Mouse (Mus musculus): ENCODE data around the gene Psmg3. TPM values are rescaled to one million over a fixed set of nuclear protein-coding genes. Genes with fewer than 3 reads are reported as not detected.

The Psmg3 gene
- polyA plus RNA-seq, 1 experiment from 2014 or later, result 90.0 TPM

DNA sequence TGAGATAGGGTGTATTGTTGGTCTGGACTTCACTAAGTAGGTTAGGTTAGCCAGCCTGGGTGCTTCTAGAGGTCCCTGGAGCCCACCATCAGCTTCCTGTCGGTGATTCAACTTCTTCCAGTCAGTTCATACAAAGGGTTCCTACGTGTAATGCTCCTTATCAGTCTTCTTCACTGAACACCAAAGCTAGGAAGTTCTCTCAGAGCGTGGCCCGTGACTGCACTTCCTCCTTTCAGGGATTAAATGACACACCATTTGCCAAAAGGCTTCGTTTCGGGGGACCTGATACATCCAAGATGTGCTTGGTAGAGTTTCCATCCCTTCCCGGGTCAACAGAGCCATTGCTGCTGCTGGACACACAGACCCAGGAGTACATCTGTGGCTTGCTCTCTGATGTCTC is 5.4 kb upstream of the Psmg3 start:
- H3K4me1 ChIP-seq (replicated peaks; ENCODE audit: control insufficient read depth, insufficient read depth, low read length), result no peaks in the 10 kb centered on the region
- no peak overlapping the region for H3K4me3 ChIP-seq (replicated peaks; ENCODE audit: low read length)
- no peak overlapping the region for H3K27ac ChIP-seq (ENCODE audit: low read length)
- ATAC-seq, result no peak
- H3K36me3 ChIP-seq (ENCODE audit: control insufficient read depth, insufficient read depth), result no peaks in the 10 kb centered on the region
- WGBS, result 84% methylated on average over 7 of the region's 7 CpGs
- 0 out of 2 replicates have a peak, but pooled peaks cover 2% of the 10 kb centered on the region for H3K27me3 ChIP-seq (replicated peaks; ENCODE audit: control insufficient read depth, insufficient read depth, low read length)
- no peaks in the 10 kb centered on the region for H3K9me3 ChIP-seq (ENCODE audit: control insufficient read depth, low read length)
- no peak overlapping the region for H3K9ac ChIP-seq (replicated peaks; ENCODE audit: low read depth, low read length)
- H3K4me2 ChIP-seq (ENCODE audit: low read length), result no peak overlapping the region

DNA sequence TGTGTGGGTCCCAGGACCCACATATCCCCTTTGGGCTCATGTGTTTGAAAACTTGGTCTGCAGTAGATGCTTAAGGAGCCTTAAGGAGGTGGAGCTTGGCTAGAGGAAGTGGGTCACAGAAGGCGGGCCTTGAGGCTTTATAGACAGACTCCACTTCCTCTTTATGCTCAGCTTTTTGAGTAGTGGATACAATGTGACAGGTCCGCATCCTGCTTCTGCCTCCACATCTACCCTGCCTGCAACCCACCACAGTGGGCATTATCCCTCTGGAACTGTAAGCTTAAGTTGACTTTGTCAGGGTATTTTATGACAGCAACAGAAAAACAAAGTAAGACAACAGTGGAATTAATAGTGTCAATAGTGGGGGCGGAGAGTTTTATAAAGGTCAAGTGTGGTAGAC is 4.0 kb upstream of the Psmg3 start:
- H3K27me3 ChIP-seq (replicated peaks; ENCODE audit: control insufficient read depth, insufficient read depth, low read length), result no peaks in the 10 kb centered on the region
- ATAC-seq, result no peak
- peaks cover 5% of the 10 kb centered on the region for H3K4me1 ChIP-seq (replicated peaks; ENCODE audit: control insufficient read depth, insufficient read depth, low read length)
- no peak overlapping the region for H3K9ac ChIP-seq (replicated peaks; ENCODE audit: low read depth, low read length)
- no peaks in the 10 kb centered on the region for H3K36me3 ChIP-seq (ENCODE audit: control insufficient read depth, insufficient read depth)
- WGBS, result 88% methylated on average over 3 of the region's 3 CpGs
- H3K27ac ChIP-seq (ENCODE audit: low read length), result no peak overlapping the region
- no peak overlapping the region for H3K4me2 ChIP-seq (ENCODE audit: low read length)
- H3K4me3 ChIP-seq (replicated peaks; ENCODE audit: low read length), result no peak overlapping the region
- H3K9me3 ChIP-seq (ENCODE audit: control insufficient read depth, low read length), result no peaks in the 10 kb centered on the region

DNA sequence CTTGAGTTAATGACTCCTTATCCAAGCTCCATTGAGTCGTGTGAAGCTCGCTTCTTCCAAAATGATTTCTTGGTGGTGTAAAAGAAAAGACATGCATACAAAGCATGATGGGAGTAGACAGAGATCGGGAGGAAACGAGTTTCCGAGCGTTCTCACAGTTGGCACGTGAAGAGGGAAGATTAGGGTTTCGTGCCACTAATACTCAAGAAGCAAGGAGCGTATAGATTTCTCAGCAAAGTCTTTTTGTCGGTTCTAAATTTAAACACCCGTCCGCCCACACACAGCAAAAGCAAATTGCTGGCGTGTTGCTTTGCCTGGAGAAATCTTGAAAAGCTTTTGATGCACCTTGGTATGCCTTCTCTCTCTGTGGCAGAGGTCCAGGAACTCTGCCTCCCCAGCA is 2.7 kb upstream of the Psmg3 start:
- Histone ChIP-seq H3K4me1 (replicated peaks; ENCODE audit: control insufficient read depth, insufficient read depth, low read length) (peaks cover 17% of the 10 kb centered on the region), H3K4me3 (replicated peaks; ENCODE audit: low read length) (no peak overlapping the region), H3K9me3 (ENCODE audit: control insufficient read depth, low read length) (no peaks in the 10 kb centered on the region), H3K4me2 (ENCODE audit: low read length) (no peak overlapping the region), H3K36me3 (ENCODE audit: control insufficient read depth, insufficient read depth) (no peaks in the 10 kb centered on the region), H3K27ac (ENCODE audit: low read length) (no peak overlapping the region), H3K9ac (replicated peaks; ENCODE audit: low read depth, low read length) (no peak overlapping the region), H3K27me3 (replicated peaks; ENCODE audit: control insufficient read depth, insufficient read depth, low read length) (no peaks in the 10 kb centered on the region)
- WGBS, result 71% methylated on average over 13 of the region's 13 CpGs
- no peak for ATAC-seq

DNA sequence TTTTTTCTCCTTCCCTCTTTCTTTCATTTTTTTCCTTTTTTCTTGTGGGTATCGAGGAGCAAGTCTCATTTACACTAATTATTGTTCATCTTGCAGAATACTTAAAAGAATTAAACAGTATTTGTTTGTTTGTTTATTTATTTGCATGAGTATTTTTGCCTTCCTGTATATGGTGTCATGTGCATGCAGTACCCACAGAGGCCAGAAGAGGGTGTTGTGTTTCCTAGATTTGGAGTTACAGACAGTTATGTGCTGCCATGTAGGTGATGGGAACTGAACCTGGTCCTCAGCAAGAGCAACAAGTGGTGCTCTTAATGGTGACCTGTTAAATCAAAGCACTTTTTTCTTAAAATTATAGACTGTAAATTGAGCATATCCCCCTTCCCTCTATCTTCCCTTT is 908 bp upstream of the Psmg3 start:
- Histone ChIP-seq H3K27me3 (replicated peaks; ENCODE audit: control insufficient read depth, insufficient read depth, low read length) (no peaks in the 10 kb centered on the region), H3K9ac (replicated peaks; ENCODE audit: low read depth, low read length) (no peak overlapping the region), H3K4me2 (ENCODE audit: low read length) (no peak overlapping the region), H3K27ac (ENCODE audit: low read length) (no peak overlapping the region), H3K36me3 (ENCODE audit: control insufficient read depth, insufficient read depth) (no peaks in the 10 kb centered on the region; the same call in 1 of the 2 replicates), H3K9me3 (ENCODE audit: control insufficient read depth, low read length) (no peaks in the 10 kb centered on the region), H3K4me1 (replicated peaks; ENCODE audit: control insufficient read depth, insufficient read depth, low read length) (peaks cover 17% of the 10 kb centered on the region), H3K4me3 (replicated peaks; ENCODE audit: low read length) (no peak overlapping the region)
- ATAC-seq, result no peak
- 100% methylated on average over 1 of the region's 1 CpGs for WGBS

DNA sequence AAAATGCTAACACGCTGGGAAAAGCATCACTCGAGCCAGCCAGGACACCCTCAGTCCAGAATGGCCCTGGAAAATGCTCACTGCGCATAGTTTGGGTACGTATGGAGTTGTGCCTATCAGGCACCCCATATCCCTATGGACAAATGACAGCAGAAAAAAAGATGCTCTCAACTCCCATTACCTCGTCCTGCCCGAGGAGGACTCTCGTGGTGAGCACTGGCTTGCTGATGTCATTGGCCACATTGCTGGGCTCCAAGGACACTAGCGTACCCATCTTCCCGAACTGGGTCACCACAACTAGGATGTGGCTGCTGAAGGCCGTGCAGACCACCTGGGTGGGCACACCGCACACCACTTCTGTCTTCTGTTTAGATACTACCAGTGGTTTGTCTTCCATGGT is 738 bp downstream of the Psmg3 start:
- 0 out of 2 replicates have a peak, but pooled peaks have one; percentile 3 for ATAC-seq
- Histone ChIP-seq H3K27ac (ENCODE audit: low read length) (peak overlapping the region; percentile 87), H3K4me1 (replicated peaks; ENCODE audit: control insufficient read depth, insufficient read depth, low read length) (peaks cover 17% of the 10 kb centered on the region), H3K4me2 (ENCODE audit: low read length) (peak overlapping the region; percentile 86), H3K9ac (replicated peaks; ENCODE audit: low read depth, low read length) (peak overlapping the region; percentile 80), H3K36me3 (ENCODE audit: control insufficient read depth, insufficient read depth) (peaks cover 5% of the 10 kb centered on the region), H3K4me3 (replicated peaks; ENCODE audit: low read length) (peak overlapping the region; percentile 79), H3K27me3 (replicated peaks; ENCODE audit: control insufficient read depth, insufficient read depth, low read length) (no peaks in the 10 kb centered on the region), H3K9me3 (ENCODE audit: control insufficient read depth, low read length) (no peaks in the 10 kb centered on the region)
- WGBS, result 39% methylated on average over 11 of the region's 11 CpGs

DNA sequence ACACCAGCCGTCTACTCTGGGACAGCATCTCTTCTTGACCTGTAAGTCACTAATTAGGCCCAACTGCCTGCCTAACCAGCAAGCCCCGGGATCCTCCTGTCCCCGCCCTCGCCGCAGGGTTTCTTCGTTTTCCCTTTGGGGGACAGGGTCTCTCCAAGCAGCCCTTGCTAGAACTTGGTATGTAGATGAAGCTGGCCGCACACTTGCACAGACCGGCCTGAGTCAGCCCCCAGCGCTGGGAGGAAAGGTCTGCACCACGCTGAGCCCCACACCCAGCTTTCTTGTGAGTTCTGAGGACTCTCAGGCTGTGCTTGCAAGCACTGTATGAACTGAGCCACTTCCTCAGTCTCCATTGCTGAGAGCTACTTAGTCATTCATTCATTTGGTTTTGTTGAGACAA is 2.2 kb downstream of the Psmg3 start:
- H3K4me2 ChIP-seq (ENCODE audit: low read length), result peak overlapping the region; percentile 19
- no peak for ATAC-seq
- H3K4me1 ChIP-seq (replicated peaks; ENCODE audit: control insufficient read depth, insufficient read depth, low read length), result peaks cover 17% of the 10 kb centered on the region
- H3K36me3 ChIP-seq (ENCODE audit: control insufficient read depth, insufficient read depth), result peaks cover 5% of the 10 kb centered on the region
- no peak overlapping the region for H3K27ac ChIP-seq (ENCODE audit: low read length)
- 84% methylated on average over 10 of the region's 10 CpGs for WGBS
- H3K9ac ChIP-seq (replicated peaks; ENCODE audit: low read depth, low read length), result no peak overlapping the region
- H3K27me3 ChIP-seq (replicated peaks; ENCODE audit: control insufficient read depth, insufficient read depth, low read length), result no peaks in the 10 kb centered on the region
- no peak overlapping the region for H3K4me3 ChIP-seq (replicated peaks; ENCODE audit: low read length)
- H3K9me3 ChIP-seq (ENCODE audit: control insufficient read depth, low read length), result no peaks in the 10 kb centered on the region

DNA sequence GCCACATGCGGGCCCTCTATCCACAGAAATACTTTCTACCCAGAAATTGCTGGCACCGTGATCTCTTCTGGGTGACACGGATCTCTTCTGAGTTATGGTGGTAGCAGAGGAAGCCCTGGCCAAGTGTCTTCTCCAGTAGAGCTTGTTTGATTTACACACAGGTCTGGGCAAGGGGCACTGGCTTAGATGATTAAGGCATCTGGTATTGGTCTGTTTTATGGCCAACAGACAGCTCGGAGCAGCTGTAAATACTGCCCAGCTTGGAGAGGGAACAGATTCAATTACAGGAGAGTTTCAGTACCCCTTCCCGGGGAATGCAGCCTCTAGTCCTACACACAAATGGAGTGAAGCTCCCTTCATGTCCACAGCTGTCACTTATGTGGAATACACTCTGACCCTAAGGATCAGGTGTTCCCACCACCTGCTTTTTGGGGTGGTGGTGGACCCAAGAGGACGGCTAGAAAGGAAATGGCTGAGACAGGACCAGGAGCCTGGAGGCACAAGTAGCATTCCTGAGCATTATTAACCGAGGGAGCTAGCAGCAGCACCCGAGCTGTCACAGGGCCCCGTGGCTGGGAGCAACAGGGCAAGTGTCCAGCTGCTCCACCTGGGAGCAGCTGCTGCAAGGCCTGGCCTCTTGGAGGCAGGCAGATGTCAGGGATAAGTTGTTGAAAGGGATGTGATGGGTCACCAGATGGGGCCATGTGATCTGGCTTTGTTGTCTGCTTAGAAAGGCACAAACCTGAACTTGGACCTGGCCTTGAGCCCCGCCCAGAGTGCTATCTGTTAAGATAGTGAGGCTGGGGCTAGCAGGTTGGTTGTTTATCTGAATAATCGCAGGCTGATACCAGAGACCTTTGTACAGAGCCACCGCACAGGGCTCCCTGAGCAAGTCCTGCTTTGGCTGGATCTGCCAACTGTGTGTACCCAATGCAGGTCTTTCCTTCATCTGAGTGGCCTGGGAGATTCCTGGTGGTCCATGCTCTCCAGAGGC is 4.9 kb downstream of the Psmg3 start:
- 87% methylated on average over 12 of the region's 12 CpGs for WGBS
- H3K4me3 ChIP-seq (replicated peaks; ENCODE audit: low read length), result no peak overlapping the region

DNA sequence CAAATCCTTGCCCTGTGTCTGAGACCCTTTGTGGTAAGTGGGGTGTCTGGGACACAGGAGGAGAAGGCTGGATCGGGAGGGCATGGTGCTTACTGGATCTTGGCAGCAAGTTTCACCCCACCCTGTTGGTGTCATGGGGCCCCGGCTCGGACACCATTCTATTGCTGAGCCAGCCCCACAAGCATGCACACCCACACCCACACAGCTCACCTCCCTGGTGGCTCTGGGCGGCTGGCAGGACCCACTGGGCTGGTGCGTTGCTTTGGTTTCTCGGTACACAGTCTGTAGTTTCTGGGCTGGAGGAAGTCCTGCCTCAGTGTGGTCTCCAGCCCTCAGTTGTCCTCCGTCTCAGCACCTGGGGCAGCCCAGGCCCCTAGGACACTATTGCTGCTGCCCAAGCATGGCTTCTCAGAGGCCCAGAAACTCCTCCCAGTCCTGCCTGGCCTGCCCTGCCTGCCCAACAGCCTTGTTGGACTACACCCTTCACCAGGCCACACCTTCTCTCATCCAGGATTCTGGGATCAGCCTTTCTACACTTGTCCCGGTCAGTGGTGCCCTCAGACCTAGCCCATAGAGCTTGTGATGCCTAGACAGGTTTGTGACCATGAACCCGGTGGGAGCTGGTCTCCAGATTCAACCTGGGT is 7.0 kb downstream of the Psmg3 start, which contains the start of gene Tmem184a:
Tmem184a (minus strand) TSS at position 380 of the 644 bp plus-strand sequence.
- ATAC-seq, result no peak

More for the DNA sequence above, 4.9 kb downstream of the Psmg3 start:
- H3K9ac ChIP-seq (replicated peaks; ENCODE audit: low read depth, low read length), result no peak overlapping the region
- H3K4me2 ChIP-seq (ENCODE audit: low read length), result no peak overlapping the region
- no peaks in the 10 kb centered on the region for H3K27me3 ChIP-seq (replicated peaks; ENCODE audit: control insufficient read depth, insufficient read depth, low read length)
- H3K27ac ChIP-seq (ENCODE audit: low read length), result no peak overlapping the region
- peaks cover 17% of the 10 kb centered on the region for H3K4me1 ChIP-seq (replicated peaks; ENCODE audit: control insufficient read depth, insufficient read depth, low read length)
- ATAC-seq, result no peak
- H3K36me3 ChIP-seq (ENCODE audit: control insufficient read depth, insufficient read depth), result peaks cover 5% of the 10 kb centered on the region
- no peaks in the 10 kb centered on the region for H3K9me3 ChIP-seq (ENCODE audit: control insufficient read depth, low read length)

DNA sequence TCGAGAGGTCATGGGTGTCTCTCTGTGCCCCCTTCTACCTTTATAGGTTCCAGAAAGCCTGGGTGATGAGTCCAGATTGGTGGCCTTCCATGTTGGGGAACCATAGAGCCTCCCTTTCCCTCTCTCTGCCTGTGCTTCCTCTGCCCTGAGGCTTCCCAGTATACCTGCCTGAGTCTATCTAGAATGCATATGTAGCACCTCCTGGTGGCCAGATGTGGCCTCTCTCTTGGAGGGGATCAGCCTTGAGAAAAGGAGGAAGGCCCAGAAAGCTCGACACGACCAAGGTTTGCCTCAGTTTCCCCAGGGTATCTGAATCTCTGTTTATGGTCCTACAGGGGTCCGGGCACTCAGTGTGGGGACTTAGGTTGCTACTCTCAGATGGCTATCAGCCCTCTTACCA is 7.9 kb downstream of the Psmg3 start:
- no peak overlapping the region for H3K9ac ChIP-seq (replicated peaks; ENCODE audit: low read depth, low read length)
- peaks cover 9% of the 10 kb centered on the region for H3K27me3 ChIP-seq (replicated peaks; ENCODE audit: control insufficient read depth, insufficient read depth, low read length)
- no peak for ATAC-seq
- H3K4me2 ChIP-seq (ENCODE audit: low read length), result no peak overlapping the region
- 56% methylated on average over 4 of the region's 4 CpGs for WGBS
- H3K4me3 ChIP-seq (replicated peaks; ENCODE audit: low read length), result no peak overlapping the region
- H3K36me3 ChIP-seq (ENCODE audit: control insufficient read depth, insufficient read depth), result peaks cover 5% of the 10 kb centered on the region
- H3K4me1 ChIP-seq (replicated peaks; ENCODE audit: control insufficient read depth, insufficient read depth, low read length), result no peaks in the 10 kb centered on the region
- no peaks in the 10 kb centered on the region for H3K9me3 ChIP-seq (ENCODE audit: control insufficient read depth, low read length)
- no peak overlapping the region for H3K27ac ChIP-seq (ENCODE audit: low read length)

More for the DNA sequence above, 7.0 kb downstream of the Psmg3 start, which contains the start of gene Tmem184a:
- H3K4me1 ChIP-seq (replicated peaks; ENCODE audit: control insufficient read depth, insufficient read depth, low read length), result peaks cover 3% of the 10 kb centered on the region; the same call in 1 of the 2 replicates
- peaks cover 5% of the 10 kb centered on the region for H3K36me3 ChIP-seq (ENCODE audit: control insufficient read depth, insufficient read depth)
- H3K4me3 ChIP-seq (replicated peaks; ENCODE audit: low read length), result no peak within 1 kb of the TSS
- 86% methylated on average over 9 of the region's 9 CpGs for WGBS
- peaks cover 3% of the 10 kb centered on the region for H3K27me3 ChIP-seq (replicated peaks; ENCODE audit: control insufficient read depth, insufficient read depth, low read length)
- no peak within 1 kb of the TSS for H3K9ac ChIP-seq (replicated peaks; ENCODE audit: low read depth, low read length)
- no peak within 1 kb of the TSS for H3K4me2 ChIP-seq (ENCODE audit: low read length)
- H3K9me3 ChIP-seq (ENCODE audit: control insufficient read depth, low read length), result no peaks in the 10 kb centered on the region
- H3K27ac ChIP-seq (ENCODE audit: low read length), result no peak within 1 kb of the TSS

Data from forebrain, embryonic 16.5 days (tissue).